Mouse (Mus musculus) olfactory bulb, adult 2 months (tissue): ENCODE results near the gene Zup1. TPM values are rescaled to one million over a fixed set of nuclear protein-coding genes. Genes with fewer than 3 reads are reported as not detected.
"Not testable (repeated sequence)": the region's sequence is repeated elsewhere in the genome, so short reads cannot be mapped to it uniquely, and the experiment has no call there.

ENCODE experiments used
- H3K27ac ChIP-seq: fragments of 200-500 bp; 2 replicates; pipeline ENCODE4 v1.5.1; 2012; ENCODE audit warnings: low read depth, low read length; ENCODE audit not compliant: insufficient read depth
- H3K4me1 ChIP-seq: fragments of 200-500 bp; 2 replicates; pipeline ENCODE4 v1.6.1; 2012; ENCODE audit warnings: low read length; ENCODE audit not compliant: control insufficient read depth, insufficient read depth
- H3K4me3 ChIP-seq: fragments of 200-500 bp; 2 replicates; pipeline ENCODE4 v1.5.1; 2012; ENCODE audit warnings: mild to moderate bottlenecking, low read depth, low read length, moderate library complexity; ENCODE audit not compliant: insufficient read depth
- CTCF ChIP-seq: fragments of 200-500 bp; IDR thresholded peaks from 2 replicates; pipeline ENCODE4 v1.5.1; 2012; ENCODE audit warnings: low read depth, mild to moderate bottlenecking, low read length, moderate library complexity; ENCODE audit not compliant: insufficient read depth
- POLR2A ChIP-seq: fragments of 200-500 bp; IDR thresholded peaks from 2 replicates; pipeline ENCODE4 v1.6.1; 2012; ENCODE audit warnings: mild to moderate bottlenecking, low read depth, low read length, moderate library complexity; ENCODE audit not compliant: insufficient read depth
- WGBS: fragments of 180-500 bp; shearing (Covaris S2); methylation state at CpG from one replicate; pipeline ENCODE4 v1.1.7; 2018; 5-methylcytosine and 5-hydroxymethylcytosine counted together
- polyA plus RNA-seq: library from polyadenylated mRNA; stranded (reverse); fragments of >200 nt; gene quantifications from 2 replicates; pipeline ENCODE4 v1.2.4, GENCODE M21; 2012; ENCODE audit warnings: low replicate concordance; ENCODE audit not compliant: missing spikeins, insufficient read depth, insufficient read length

The Zup1 gene
- 240 TPM in 1 of 2 replicates, not detected in the other for polyA plus RNA-seq

DNA sequence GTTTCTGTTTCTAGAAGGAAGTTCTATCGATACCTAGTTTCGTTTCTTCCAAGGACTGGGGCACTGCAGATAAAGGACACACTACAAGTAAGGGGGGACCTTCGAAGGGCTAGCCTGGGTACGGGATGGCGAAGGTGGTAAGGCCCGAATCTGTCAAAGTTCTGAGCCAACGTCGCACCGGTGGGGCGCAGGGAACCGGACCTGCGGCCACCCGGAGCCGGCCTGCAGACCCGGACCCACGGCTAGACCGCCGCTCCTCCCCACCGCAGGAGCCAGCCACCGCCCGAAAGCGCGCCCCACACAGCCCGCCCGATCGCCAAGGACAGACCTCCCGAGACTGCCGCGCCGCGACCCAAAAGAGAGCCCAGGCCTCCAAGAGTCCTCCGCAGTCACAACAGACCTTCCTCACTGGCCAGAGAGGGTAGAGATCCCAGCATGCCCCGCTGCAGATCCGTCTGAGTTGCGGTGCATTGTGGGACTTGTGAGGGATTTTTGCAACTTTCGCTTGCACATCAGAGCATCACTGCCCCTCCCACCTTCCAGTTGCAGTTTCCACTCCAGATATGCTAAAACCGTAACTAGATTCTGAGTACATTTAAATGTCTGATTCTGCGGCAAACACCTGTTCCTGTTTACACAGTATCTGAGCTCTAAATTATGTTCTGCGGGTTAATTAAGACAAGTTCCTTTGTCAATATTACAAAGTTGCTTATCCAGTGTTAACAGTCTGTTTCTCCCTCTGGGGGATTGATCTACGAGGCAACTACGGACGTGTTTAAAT lies at the start of gene Zup1:
Gene Zup1, minus strand, starts transcription at position 467 of the 781 bp plus-strand sequence.
- Histone ChIP-seq H3K4me1 (no peaks in the 10 kb centered on the region), H3K27ac (0 out of 2 replicates have a peak within 1 kb of the TSS, but pooled peaks have one; percentile 23), H3K4me3 (peak within 1 kb of the TSS; percentile 88)
- peak; percentile 40; the same call in 1 of the 2 replicates for TF ChIP-seq POLR2A
- TF ChIP-seq CTCF, result no peak
- WGBS, result under 1% methylated on average over 42 of the region's 42 CpGs

DNA sequence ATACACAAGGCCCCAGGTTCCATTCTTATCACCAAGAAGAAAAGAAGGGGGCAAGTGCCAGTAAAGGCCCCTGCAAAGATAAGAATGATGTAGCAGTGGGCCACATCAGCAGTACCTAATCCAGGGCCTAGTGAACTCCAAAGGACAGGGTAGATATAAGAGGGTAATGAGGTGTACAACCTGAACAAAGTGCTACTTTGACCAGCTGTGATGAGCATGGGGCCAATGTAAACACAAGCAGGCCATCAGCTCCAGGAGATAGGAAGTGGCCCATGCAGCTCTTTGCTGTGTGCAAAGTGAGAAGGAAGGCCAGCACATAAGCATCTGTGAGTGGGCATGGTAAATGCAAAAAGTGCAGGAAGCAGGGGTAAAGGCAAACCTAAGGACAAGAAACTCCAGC lies 47.3 kb upstream of the Zup1 start:
- TF ChIP-seq POLR2A (no peak), CTCF (no peak)
- Histone ChIP-seq H3K4me3 (no peak overlapping the region), H3K4me1 (no peaks in the 10 kb centered on the region), H3K27ac (no peak overlapping the region)

DNA sequence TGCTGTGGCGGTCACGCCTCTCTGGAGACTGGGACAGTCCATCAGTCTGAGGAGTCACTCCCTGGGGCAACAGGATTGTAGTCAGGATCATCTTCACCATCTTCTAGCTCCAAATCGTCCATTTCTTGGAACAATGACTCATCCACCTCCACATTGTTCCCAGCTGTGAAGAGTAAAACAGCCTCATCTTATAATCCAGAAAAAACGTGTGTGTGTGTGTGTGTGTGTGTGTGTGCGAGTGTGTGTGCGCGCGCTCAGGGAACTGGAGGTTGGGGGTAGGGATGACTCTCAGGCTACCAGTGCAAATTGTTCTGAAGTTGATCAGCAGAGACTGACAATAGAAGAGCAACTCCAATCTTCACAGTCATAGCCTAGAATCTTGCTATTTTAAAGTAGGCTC lies 45.6 kb upstream of the Zup1 start:
- not testable (repeated sequence) for H3K27ac ChIP-seq, H3K4me3 ChIP-seq, H3K4me1 ChIP-seq
- 49% methylated on average over 6 of the region's 8 CpGs for WGBS

DNA sequence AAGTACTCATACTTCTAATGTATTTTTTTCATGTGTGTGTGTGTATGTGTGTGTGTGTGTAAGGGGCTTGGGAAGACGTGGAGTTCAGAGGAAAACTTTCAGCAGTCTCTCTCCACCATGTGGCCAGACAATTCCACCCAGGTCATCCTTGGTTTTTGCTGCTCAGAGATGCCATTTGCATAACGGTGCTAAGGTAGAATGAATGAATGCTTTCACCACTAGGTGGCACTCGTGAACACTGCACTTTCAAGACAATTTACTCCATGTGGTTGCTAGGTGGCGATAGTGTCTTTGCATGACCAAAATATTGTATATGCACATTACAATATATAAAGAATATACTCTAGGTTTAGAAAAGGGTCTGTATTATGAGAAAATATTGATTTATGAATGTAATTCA lies 35.7 kb upstream of the Zup1 start:
- Histone ChIP-seq H3K4me3 (no peak overlapping the region), H3K4me1 (no peaks in the 10 kb centered on the region), H3K27ac (no peak overlapping the region)
- WGBS, result 12% methylated on average over 4 of the region's 4 CpGs
- TF ChIP-seq CTCF, result no peak
- TF ChIP-seq POLR2A, result no peak

DNA sequence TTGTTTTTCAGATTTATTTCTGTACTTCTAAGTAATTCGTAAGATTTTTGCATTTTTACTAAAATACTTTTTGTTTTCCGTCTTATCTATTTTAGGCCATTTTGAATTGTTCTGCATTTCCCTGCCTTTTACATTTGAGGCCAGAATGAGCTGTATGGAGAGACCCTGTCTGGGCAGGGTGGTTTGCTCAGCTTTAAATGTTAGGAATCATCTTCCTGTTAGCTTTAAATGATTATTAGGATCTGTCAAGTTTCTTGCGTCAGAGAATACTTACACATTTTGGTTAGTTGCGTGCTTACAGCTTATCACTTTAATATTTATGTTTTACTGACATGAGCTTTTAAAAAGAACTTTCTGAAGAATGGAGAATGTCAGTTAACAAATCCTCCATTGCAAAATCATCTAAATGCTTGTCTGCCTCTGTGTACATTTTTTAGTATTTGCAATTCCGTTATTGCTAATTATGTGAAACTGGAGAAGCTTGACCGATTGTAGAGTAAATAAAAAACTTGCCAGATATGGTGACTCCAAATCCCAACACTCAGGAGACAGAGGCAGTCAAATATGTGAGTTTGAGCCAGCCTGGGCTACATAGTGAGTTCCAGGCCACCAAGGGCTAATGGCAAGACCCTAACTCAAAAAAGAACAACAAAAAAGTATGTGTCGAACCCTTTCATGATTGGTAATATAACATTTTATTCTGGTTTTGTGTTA lies 23.9 kb upstream of the Zup1 start:
- no peak overlapping the region for H3K27ac ChIP-seq
- WGBS, result 93% methylated on average over 7 of the region's 7 CpGs
- no peak for TF ChIP-seq POLR2A
- no peak overlapping the region for H3K4me3 ChIP-seq
- H3K4me1 ChIP-seq, result no peaks in the 10 kb centered on the region

DNA sequence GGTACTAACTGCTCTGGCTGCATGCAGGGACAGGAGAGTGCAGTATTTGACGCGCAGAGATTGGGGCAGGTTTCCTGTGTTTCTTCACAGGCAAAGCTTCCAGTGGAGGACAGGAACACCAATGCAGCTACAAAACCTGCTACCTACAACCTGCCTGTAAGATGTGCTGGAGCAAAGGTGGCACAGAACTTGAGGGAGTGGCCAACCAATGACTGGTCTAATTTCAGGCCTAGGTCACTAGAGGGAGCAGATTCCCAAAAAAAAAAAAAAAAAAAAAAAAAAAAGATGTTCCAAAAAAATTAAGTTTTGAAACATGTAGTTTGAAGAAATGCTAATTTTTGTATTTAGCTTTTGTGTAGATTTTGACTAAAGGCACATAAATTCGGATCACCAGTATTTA lies 1.4 kb upstream of the Zup1 start:
- H3K4me3 ChIP-seq, result no peak overlapping the region
- no peak for TF ChIP-seq POLR2A
- no peak for TF ChIP-seq CTCF
- no peaks in the 10 kb centered on the region for H3K4me1 ChIP-seq
- 87% methylated on average over 3 of the region's 3 CpGs for WGBS
- H3K27ac ChIP-seq, result no peak overlapping the region

DNA sequence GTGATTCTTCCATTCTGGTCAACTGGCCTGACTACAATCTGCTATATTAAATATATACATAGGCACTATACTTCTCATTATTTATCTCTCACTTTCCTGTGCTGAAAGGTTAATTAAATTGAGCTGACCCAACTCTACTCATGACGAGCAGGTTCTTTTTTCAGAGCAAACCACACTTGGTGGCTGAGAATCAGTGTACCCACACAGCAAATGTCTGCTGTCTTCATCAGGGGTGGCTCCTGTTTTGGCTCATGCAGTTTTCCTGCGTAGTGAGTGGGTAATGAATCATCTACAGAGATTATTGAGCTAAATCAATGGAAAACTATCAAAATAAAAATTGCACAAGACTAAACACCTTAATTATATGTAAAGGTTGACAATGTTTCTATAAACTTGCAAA lies 4.7 kb downstream of the Zup1 start:
- H3K4me1 ChIP-seq, result no peaks in the 10 kb centered on the region
- TF ChIP-seq POLR2A (no peak), CTCF (no peak)
- no peak overlapping the region for H3K27ac ChIP-seq
- 47% methylated on average over 2 of the region's 2 CpGs for WGBS
- no peak overlapping the region for H3K4me3 ChIP-seq

DNA sequence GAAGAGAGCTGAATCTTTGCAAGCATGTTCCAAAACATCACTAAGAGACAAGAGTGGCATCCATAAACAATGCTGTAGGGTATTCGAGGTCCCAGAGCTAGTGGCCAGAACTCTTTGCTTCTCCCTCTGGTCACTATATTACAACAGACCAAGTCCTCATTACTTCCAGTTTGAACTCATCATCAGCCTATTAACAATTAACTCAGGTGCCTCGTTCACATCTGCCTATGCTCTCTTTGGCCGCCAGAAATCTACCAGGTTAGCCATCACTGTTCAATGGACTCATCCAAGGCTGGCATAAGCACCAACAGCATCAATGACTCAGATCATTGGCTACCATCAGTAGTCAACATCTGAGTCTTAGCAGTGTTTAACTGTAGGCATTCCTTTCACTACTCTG lies 5.7 kb downstream of the Zup1 start:
- no peak overlapping the region for H3K27ac ChIP-seq
- no peaks in the 10 kb centered on the region for H3K4me1 ChIP-seq
- H3K4me3 ChIP-seq, result no peak overlapping the region
- TF ChIP-seq CTCF (no peak), POLR2A (no peak)
- WGBS, result 81% methylated on average over 3 of the region's 3 CpGs

DNA sequence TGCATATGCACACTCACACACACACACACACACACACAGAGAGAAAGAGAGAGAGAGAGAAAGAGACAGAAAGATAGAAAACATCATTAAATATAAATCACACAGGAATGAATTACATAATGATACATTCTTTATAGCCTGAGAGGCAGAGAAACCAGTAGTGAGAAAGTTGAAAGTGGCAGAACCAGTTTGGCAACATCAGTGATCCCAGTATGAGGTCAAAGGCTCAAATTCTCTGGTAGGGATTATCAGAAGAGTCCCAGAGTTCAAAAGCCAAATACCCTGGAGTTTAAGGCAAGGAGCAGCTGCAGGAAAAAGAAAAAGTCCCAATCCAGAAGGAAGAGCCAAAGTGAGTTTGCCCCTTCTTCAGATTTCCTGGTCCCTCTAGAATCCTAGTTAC lies 10.4 kb downstream of the Zup1 start:
- no peak overlapping the region for H3K27ac ChIP-seq
- no peak for TF ChIP-seq POLR2A
- no peak for TF ChIP-seq CTCF
- H3K4me3 ChIP-seq, result no peak overlapping the region
- H3K4me1 ChIP-seq, result no peaks in the 10 kb centered on the region
